Mouse (Mus musculus): ENCODE data around the gene Mavs. TPM values are rescaled to one million over a fixed set of nuclear protein-coding genes. Genes with fewer than 3 reads are reported as not detected.
"Not testable (repeated sequence)": the region's sequence is repeated elsewhere in the genome, so short reads cannot be mapped to it uniquely, and the experiment has no call there.

Mavs gene
- polyA plus RNA-seq, 1 experiment = 8.6 TPM

- peak; percentile 88 to 95 for DNase-seq (ENCODE audit: extremely low spot score in 1 of 2, low spot score in 1 of 2)
These were observed 23.7 kb upstream of the Mavs start for GRCm38 (mm10) chr2:131209969-131210792.

GRCm38 (mm10) chr2:131211026-131211615 lies 22.7 kb upstream of the Mavs start:
- DNase-seq (ENCODE audit: extremely low spot score in 1 of 2, low spot score in 1 of 2) = no peak

- no peak for DNase-seq (ENCODE audit: extremely low spot score in 1 of 2, low spot score in 1 of 2)
These were observed 20.1 kb upstream of the Mavs start for GRCm38 (mm10) chr2:131213773-131214172.

GRCm38 (mm10) chr2:131215941-131216858 lies 17.7 kb upstream of the Mavs start:
- no peak for DNase-seq (ENCODE audit: extremely low spot score in 1 of 2, low spot score in 1 of 2)

- DNase-seq (ENCODE audit: extremely low spot score in 1 of 2, low spot score in 1 of 2) = no peak
These were observed 13.8 kb upstream of the Mavs start for GRCm38 (mm10) chr2:131220030-131220429.

- DNase-seq (ENCODE audit: extremely low spot score in 1 of 2, low spot score in 1 of 2) = no peak
These were observed 11.9 kb upstream of the Mavs start for GRCm38 (mm10) chr2:131221853-131222515.

GRCm38 (mm10) chr2:131222562-131222961 lies 11.3 kb upstream of the Mavs start:
- DNase-seq (ENCODE audit: extremely low spot score in 1 of 2, low spot score in 1 of 2) = no peak

GRCm38 (mm10) chr2:131223569-131223968 lies 10.3 kb upstream of the Mavs start:
- DNase-seq (ENCODE audit: extremely low spot score in 1 of 2, low spot score in 1 of 2) = no peak

GRCm38 (mm10) chr2:131225178-131225577 lies 8.7 kb upstream of the Mavs start:
- DNase-seq (ENCODE audit: extremely low spot score in 1 of 2, low spot score in 1 of 2) = no peak

GRCm38 (mm10) chr2:131226669-131227068 lies 7.2 kb upstream of the Mavs start:
- DNase-seq (ENCODE audit: extremely low spot score in 1 of 2, low spot score in 1 of 2) = not testable (repeated sequence)

- no peak for DNase-seq (ENCODE audit: extremely low spot score in 1 of 2, low spot score in 1 of 2)
These were observed 6.6 kb upstream of the Mavs start for GRCm38 (mm10) chr2:131227243-131227642.

GRCm38 (mm10) chr2:131232558-131232957 lies 1.3 kb upstream of the Mavs start:
- no peak for DNase-seq (ENCODE audit: extremely low spot score in 1 of 2, low spot score in 1 of 2)

GRCm38 (mm10) chr2:131234127-131234650 lies 326 bp downstream of the Mavs start:
- no peak for DNase-seq (ENCODE audit: extremely low spot score in 1 of 2, low spot score in 1 of 2)

- DNase-seq (ENCODE audit: extremely low spot score in 1 of 2, low spot score in 1 of 2) = no peak
These were observed 1.2 kb downstream of the Mavs start for GRCm38 (mm10) chr2:131234970-131235635.

- no peak for DNase-seq (ENCODE audit: extremely low spot score in 1 of 2, low spot score in 1 of 2)
These were observed 8.3 kb downstream of the Mavs start for GRCm38 (mm10) chr2:131242180-131242579.

- DNase-seq (ENCODE audit: extremely low spot score in 1 of 2, low spot score in 1 of 2) = no peak
These were observed 9.1 kb downstream of the Mavs start for GRCm38 (mm10) chr2:131242929-131243328.

- DNase-seq (ENCODE audit: extremely low spot score in 1 of 2, low spot score in 1 of 2) = no peak
These were observed 19.9 kb downstream of the Mavs start for GRCm38 (mm10) chr2:131253681-131254328.

GRCm38 (mm10) chr2:131254329-131254713 lies 20.5 kb downstream of the Mavs start:
- no peak for DNase-seq (ENCODE audit: extremely low spot score in 1 of 2, low spot score in 1 of 2)

GRCm38 (mm10) chr2:131255738-131256137 lies 21.9 kb downstream of the Mavs start:
- DNase-seq (ENCODE audit: extremely low spot score in 1 of 2, low spot score in 1 of 2) = no peak
